Mouse (Mus musculus): ENCODE data around the gene Dhrs4.

Gene Dhrs4

GRCm38 (mm10) chr14:55527940-55528339 is 49.4 kb downstream of the Dhrs4 start:
- DNase-seq (ENCODE audit: low spot score in 2 of 2) = no peak

- DNase-seq (ENCODE audit: low spot score in 2 of 2) = no peak
Measured at GRCm38 (mm10) chr14:55536116-55536745, 57.7 kb downstream of the Dhrs4 start.

Data from frontal cortex, postnatal 14 days (tissue).